Mouse (Mus musculus) forebrain, postnatal 0 days (tissue): ENCODE measurements around the gene Fndc3b. TPM values are rescaled to one million over a fixed set of nuclear protein-coding genes. Genes with fewer than 3 reads are reported as not detected.

Experiments
- ATAC-seq: fragments of 200-750 bp; cut with Nextera tagmentation; 2 replicates; pipeline ENCODE4 v1.8.0; 2017; ENCODE audit warnings: mild to moderate bottlenecking, moderate library complexity
- DNase-seq: peaks from one replicate; pipeline ENCODE4 v3.0.0-alpha.2; 2015
- H3K27ac ChIP-seq: fragments of 300-500 bp; sonication (generic); 2 replicates; pipeline ENCODE4 v1.5.1; 2014; ENCODE audit warnings: low read depth, mild to moderate bottlenecking, antibody characterized with exemption, low read length, moderate library complexity, mixed read lengths
- H3K27me3 ChIP-seq: fragments of 300-500 bp; sonication (generic); 2 replicates; pipeline ENCODE4 v1.6.1; 2014; ENCODE audit warnings: mild to moderate bottlenecking, low read length, mixed read lengths; ENCODE audit not compliant: insufficient read depth
- H3K36me3 ChIP-seq: fragments of 300-500 bp; sonication (generic); 2 replicates; pipeline ENCODE4 v1.6.1; 2014; ENCODE audit warnings: mild to moderate bottlenecking, moderate library complexity; ENCODE audit not compliant: insufficient read depth
- H3K4me1 ChIP-seq: fragments of 300-500 bp; sonication (generic); 2 replicates; pipeline ENCODE4 v1.6.1; 2014; ENCODE audit warnings: antibody characterized with exemption; ENCODE audit not compliant: insufficient read depth
- H3K4me2 ChIP-seq: fragments of 300-500 bp; sonication (generic); 2 replicates; pipeline ENCODE4 v1.6.1; 2014; ENCODE audit warnings: low read depth, mild to moderate bottlenecking, moderate library complexity
- H3K4me3 ChIP-seq: fragments of 300-500 bp; sonication (generic); 2 replicates; pipeline ENCODE4 v1.5.1; 2014; ENCODE audit warnings: low read depth, low read length, mixed read lengths
- H3K9ac ChIP-seq: fragments of 300-500 bp; sonication (generic); 2 replicates; pipeline ENCODE4 v1.6.1; 2014; ENCODE audit warnings: mild to moderate bottlenecking
- H3K9me3 ChIP-seq: fragments of 300-500 bp; sonication (generic); 2 replicates; pipeline ENCODE4 v1.6.1; 2016; ENCODE audit warnings: low read length
- CTCF ChIP-seq: sonication (generic); IDR thresholded peaks from 2 replicates; pipeline ENCODE4 v1.5.1; 2016; ENCODE audit warnings: antibody characterized with exemption, control low read depth, low read depth
- WGBS: fragments of 180-500 bp; shearing (Covaris S2); extraction: QIAGEN DNeasy Blood & Tissue Kit; methylation state at CpG from one replicate; pipeline ENCODE4 v1.1.7; 2014; 5-methylcytosine and 5-hydroxymethylcytosine counted together
- polyA plus RNA-seq: library from polyadenylated mRNA; unstranded; fragments of >200 nt; fragmentation: Nextera tagmentation; extraction: Ambion mirVana; gene quantifications from 2 replicates; pipeline ENCODE4 v1.2.1, GENCODE M21; 2015
- total RNA-seq: library from RNA; depleted of rRNA; stranded (reverse); fragments of >200 nt; gene quantifications from 2 replicates; pipeline ENCODE4 v1.2.3, GENCODE M21; 2014

Gene Fndc3b
- total and polyA plus RNA-seq, 2 experiments from 2014 or later, result 5.7 to 18.3 TPM

GRCm38 (mm10) chr3:27689149-27689865 is 21.8 kb downstream of the Fndc3b start:
- WGBS, result 69% methylated on average over 12 of the region's 12 CpGs
- Histone ChIP-seq H3K36me3 (no peaks in the 10 kb centered on the region), H3K4me3 (no peak overlapping the region), H3K4me1 (0 out of 2 replicates have a peak, but pooled peaks cover 4% of the 10 kb centered on the region), H3K4me2 (no peak overlapping the region), H3K27ac (no peak overlapping the region), H3K9ac (no peak overlapping the region), H3K9me3 (no peaks in the 10 kb centered on the region), H3K27me3 (no peaks in the 10 kb centered on the region)
- no peak for DNase-seq
- 0 out of 2 replicates have a peak, but pooled peaks have one; percentile 36 for ATAC-seq
- no peak for TF ChIP-seq CTCF

GRCm38 (mm10) chr3:27686732-27687491 is 24.2 kb downstream of the Fndc3b start:
- H3K4me1 ChIP-seq, result 0 out of 2 replicates have a peak, but pooled peaks cover 4% of the 10 kb centered on the region
- H3K4me2 ChIP-seq, result no peak overlapping the region
- no peak overlapping the region for H3K9ac ChIP-seq
- no peaks in the 10 kb centered on the region for H3K9me3 ChIP-seq
- ATAC-seq (no peak), DNase-seq (peak; percentile 25)
- H3K4me3 ChIP-seq, result no peak overlapping the region
- no peak overlapping the region for H3K27ac ChIP-seq
- WGBS, result 82% methylated on average over 19 of the region's 19 CpGs
- TF ChIP-seq CTCF, result no peak
- no peaks in the 10 kb centered on the region for H3K27me3 ChIP-seq
- H3K36me3 ChIP-seq, result no peaks in the 10 kb centered on the region

GRCm38 (mm10) chr3:27685650-27686208 is 25.4 kb downstream of the Fndc3b start:
- Histone ChIP-seq H3K4me2 (no peak overlapping the region), H3K9me3 (no peaks in the 10 kb centered on the region), H3K27me3 (no peaks in the 10 kb centered on the region), H3K36me3 (no peaks in the 10 kb centered on the region), H3K4me1 (0 out of 2 replicates have a peak, but pooled peaks cover 4% of the 10 kb centered on the region), H3K27ac (no peak overlapping the region), H3K9ac (no peak overlapping the region), H3K4me3 (no peak overlapping the region)
- 94% methylated on average over 14 of the region's 14 CpGs for WGBS
- TF ChIP-seq CTCF, result no peak
- DNase-seq, result no peak
- no peak for ATAC-seq

- Histone ChIP-seq H3K9me3 (no peaks in the 10 kb centered on the region), H3K4me2 (no peak overlapping the region), H3K36me3 (no peaks in the 10 kb centered on the region), H3K4me1 (0 out of 2 replicates have a peak, but pooled peaks cover 4% of the 10 kb centered on the region), H3K27ac (no peak overlapping the region), H3K27me3 (no peaks in the 10 kb centered on the region), H3K9ac (no peak overlapping the region), H3K4me3 (no peak overlapping the region)
- DNase-seq (no peak), ATAC-seq (no peak)
- no peak for TF ChIP-seq CTCF
- WGBS, result 86% methylated on average over 6 of the region's 6 CpGs
Observed at GRCm38 (mm10) chr3:27685134-27685533, 26.0 kb downstream of the Fndc3b start.

GRCm38 (mm10) chr3:27683374-27683773 is 27.7 kb downstream of the Fndc3b start:
- DNase-seq, result no peak
- ATAC-seq, result no peak
- Histone ChIP-seq H3K27ac (no peak overlapping the region), H3K4me3 (no peak overlapping the region), H3K4me2 (no peak overlapping the region), H3K36me3 (no peaks in the 10 kb centered on the region), H3K9ac (no peak overlapping the region), H3K27me3 (no peaks in the 10 kb centered on the region), H3K4me1 (no peaks in the 10 kb centered on the region), H3K9me3 (no peaks in the 10 kb centered on the region)
- 76% methylated on average over 4 of the region's 4 CpGs for WGBS
- no peak for TF ChIP-seq CTCF

GRCm38 (mm10) chr3:27677574-27677973 is 33.5 kb downstream of the Fndc3b start:
- H3K27ac ChIP-seq, result no peak overlapping the region
- ATAC-seq, result peak; percentile 60
- peak; percentile 61 for DNase-seq
- H3K27me3 ChIP-seq, result no peaks in the 10 kb centered on the region
- no peaks in the 10 kb centered on the region for H3K36me3 ChIP-seq
- no peaks in the 10 kb centered on the region for H3K4me1 ChIP-seq
- TF ChIP-seq CTCF, result no peak
- H3K9ac ChIP-seq, result no peak overlapping the region
- H3K4me3 ChIP-seq, result no peak overlapping the region
- H3K4me2 ChIP-seq, result no peak overlapping the region
- H3K9me3 ChIP-seq, result no peaks in the 10 kb centered on the region
- WGBS, result 32% methylated on average over 6 of the region's 6 CpGs

GRCm38 (mm10) chr3:27673660-27674059 is 37.4 kb downstream of the Fndc3b start:
- no peak overlapping the region for H3K4me3 ChIP-seq
- no peaks in the 10 kb centered on the region for H3K9me3 ChIP-seq
- H3K27ac ChIP-seq, result no peak overlapping the region
- H3K27me3 ChIP-seq, result no peaks in the 10 kb centered on the region
- no peak for DNase-seq
- no peaks in the 10 kb centered on the region for H3K4me1 ChIP-seq
- no peak for TF ChIP-seq CTCF
- H3K36me3 ChIP-seq, result no peaks in the 10 kb centered on the region
- no peak overlapping the region for H3K9ac ChIP-seq
- no peak for ATAC-seq
- H3K4me2 ChIP-seq, result no peak overlapping the region
- WGBS, result 50% methylated on average over 7 of the region's 7 CpGs
